Mouse (Mus musculus) midbrain, embryonic 12.5 days (tissue): ENCODE data around the gene Ndufs5. TPM values are rescaled to one million over a fixed set of nuclear protein-coding genes. Genes with fewer than 3 reads are reported as not detected.

ENCODE experiments used
- ATAC-seq: fragments of 200-750 bp; cut with Nextera tagmentation; 2 replicates; pipeline ENCODE4 v1.8.0; 2017; ENCODE audit warnings: low read depth, moderate TSS enrichment, moderate library complexity; ENCODE audit not compliant: low FRiP score
- H3K27ac ChIP-seq: fragments of 300-500 bp; sonication (generic); replicated peaks from 2 replicates; pipeline ENCODE4 v1.5.1; 2016; ENCODE audit warnings: mild to moderate bottlenecking
- H3K27me3 ChIP-seq: fragments of 300-500 bp; sonication (generic); 2 replicates; pipeline ENCODE4 v1.6.1; 2016; ENCODE audit warnings: mild to moderate bottlenecking
- H3K36me3 ChIP-seq: fragments of 300-500 bp; sonication (generic); 2 replicates; pipeline ENCODE4 v1.6.1; 2016
- H3K4me1 ChIP-seq: fragments of 300-500 bp; sonication (generic); 2 replicates; pipeline ENCODE4 v1.6.1; 2016
- H3K4me2 ChIP-seq: fragments of 300-500 bp; sonication (generic); replicated peaks from 2 replicates; pipeline ENCODE4 v1.6.1; 2016; ENCODE audit warnings: mild to moderate bottlenecking, moderate library complexity
- H3K4me3 ChIP-seq: fragments of 300-500 bp; sonication (generic); 2 replicates; pipeline ENCODE4 v1.5.1; 2016; ENCODE audit warnings: mild to moderate bottlenecking
- H3K9ac ChIP-seq: fragments of 300-500 bp; sonication (generic); replicated peaks from 2 replicates; pipeline ENCODE4 v1.6.1; 2016; ENCODE audit warnings: mild to moderate bottlenecking, moderate library complexity
- H3K9me3 ChIP-seq: fragments of 300-500 bp; sonication (generic); 2 replicates; pipeline ENCODE4 v1.6.1; 2016; ENCODE audit warnings: mild to moderate bottlenecking
- WGBS: fragments of 180-500 bp; shearing (Covaris S2); methylation state at CpG from one replicate; pipeline ENCODE4 v1.1.7; 2016; 5-methylcytosine and 5-hydroxymethylcytosine counted together
- polyA plus RNA-seq: library from polyadenylated mRNA; unstranded; fragments of >200 nt; fragmentation: Nextera tagmentation; extraction: Ambion mirVana; gene quantifications from 2 replicates; pipeline ENCODE4 v1.2.1, GENCODE M21; 2016

Gene Ndufs5
- polyA plus RNA-seq, 1 experiment from 2014 or later, result 329 TPM

GRCm38 (mm10) chr4:123685506-123686242 is 32.3 kb downstream of the Ndufs5 start:
- Histone ChIP-seq H3K27me3 (0 out of 2 replicates have a peak, but pooled peaks cover 11% of the 10 kb centered on the region), H3K9ac (peak overlapping the region; percentile 90), H3K4me3 (peak overlapping the region; percentile 85), H3K9me3 (no peaks in the 10 kb centered on the region), H3K4me1 (peaks cover 18% of the 10 kb centered on the region), H3K27ac (0 out of 2 replicates have a peak overlapping the region, but pooled peaks have one; percentile 87), H3K36me3 (0 out of 2 replicates have a peak, but pooled peaks cover 13% of the 10 kb centered on the region), H3K4me2 (peak overlapping the region; percentile 96)
- no peak for ATAC-seq
- 49% methylated on average over 8 of the region's 8 CpGs for WGBS

- H3K36me3 ChIP-seq, result 0 out of 2 replicates have a peak, but pooled peaks cover 13% of the 10 kb centered on the region
- H3K4me3 ChIP-seq, result peak overlapping the region; percentile 85
- H3K4me2 ChIP-seq, result peak overlapping the region; percentile 96
- no peaks in the 10 kb centered on the region for H3K9me3 ChIP-seq
- 78% methylated on average over 7 of the region's 7 CpGs for WGBS
- no peak overlapping the region for H3K9ac ChIP-seq
- no peak overlapping the region for H3K27ac ChIP-seq
- 0 out of 2 replicates have a peak, but pooled peaks cover 11% of the 10 kb centered on the region for H3K27me3 ChIP-seq
- no peak for ATAC-seq
- H3K4me1 ChIP-seq, result peaks cover 18% of the 10 kb centered on the region
Observed at GRCm38 (mm10) chr4:123685046-123685445, 33.0 kb downstream of the Ndufs5 start.

- H3K4me3 ChIP-seq, result 0 out of 2 replicates have a peak within 1 kb of the TSS, but pooled peaks have one; percentile 85
- no peak within 1 kb of the TSS for H3K27ac ChIP-seq
- no peak for ATAC-seq
- H3K4me2 ChIP-seq, result peak within 1 kb of the TSS; percentile 96
- WGBS, result 88% methylated on average over 3 of the region's 3 CpGs
- no peak within 1 kb of the TSS for H3K9ac ChIP-seq
- H3K4me1 ChIP-seq, result peaks cover 18% of the 10 kb centered on the region
- H3K9me3 ChIP-seq, result no peaks in the 10 kb centered on the region
- 0 out of 2 replicates have a peak, but pooled peaks cover 11% of the 10 kb centered on the region for H3K27me3 ChIP-seq
- H3K36me3 ChIP-seq, result 0 out of 2 replicates have a peak, but pooled peaks cover 13% of the 10 kb centered on the region
Observed at GRCm38 (mm10) chr4:123684260-123684659, 33.7 kb downstream of the Ndufs5 start, which contains the start of gene Macf1. Macf1 (minus strand) TSS chr4:123684360.

- WGBS, result 84% methylated on average over 8 of the region's 8 CpGs
- no peak overlapping the region for H3K4me2 ChIP-seq
- ATAC-seq, result no peak
- no peak overlapping the region for H3K9ac ChIP-seq
- H3K27me3 ChIP-seq, result 0 out of 2 replicates have a peak, but pooled peaks cover 11% of the 10 kb centered on the region
- no peaks in the 10 kb centered on the region for H3K9me3 ChIP-seq
- H3K36me3 ChIP-seq, result 0 out of 2 replicates have a peak, but pooled peaks cover 13% of the 10 kb centered on the region
- H3K27ac ChIP-seq, result no peak overlapping the region
- H3K4me3 ChIP-seq, result no peak overlapping the region
- H3K4me1 ChIP-seq, result peaks cover 19% of the 10 kb centered on the region
Observed at GRCm38 (mm10) chr4:123682291-123682690, 35.7 kb downstream of the Ndufs5 start.

- Histone ChIP-seq H3K27ac (no peak overlapping the region), H3K4me2 (no peak overlapping the region), H3K27me3 (0 out of 2 replicates have a peak, but pooled peaks cover 10% of the 10 kb centered on the region), H3K4me3 (no peak overlapping the region), H3K9ac (no peak overlapping the region), H3K36me3 (0 out of 2 replicates have a peak, but pooled peaks cover 13% of the 10 kb centered on the region), H3K4me1 (peaks cover 24% of the 10 kb centered on the region), H3K9me3 (no peaks in the 10 kb centered on the region)
- WGBS, result 63% methylated on average over 7 of the region's 7 CpGs
- ATAC-seq, result no peak
Observed at GRCm38 (mm10) chr4:123680962-123681361, 37.0 kb downstream of the Ndufs5 start.

- H3K4me3 ChIP-seq, result no peak overlapping the region
- peak overlapping the region; percentile 79 for H3K27ac ChIP-seq
- H3K36me3 ChIP-seq, result 0 out of 2 replicates have a peak, but pooled peaks cover 4% of the 10 kb centered on the region
- H3K27me3 ChIP-seq, result no peaks in the 10 kb centered on the region
- H3K9me3 ChIP-seq, result no peaks in the 10 kb centered on the region
- no peak overlapping the region for H3K9ac ChIP-seq
- H3K4me1 ChIP-seq, result peaks cover 14% of the 10 kb centered on the region
- ATAC-seq, result no peak
- 38% methylated on average over 10 of the region's 10 CpGs for WGBS
- peak overlapping the region; percentile 13; the same call in 1 of the 2 replicates for H3K4me2 ChIP-seq
Observed at GRCm38 (mm10) chr4:123677060-123677804, 40.8 kb downstream of the Ndufs5 start.

GRCm38 (mm10) chr4:123670598-123670997 is 47.4 kb downstream of the Ndufs5 start:
- H3K4me1 ChIP-seq, result peaks cover 42% of the 10 kb centered on the region
- no peak overlapping the region; the same call in 1 of the 2 replicates for H3K27ac ChIP-seq
- peak overlapping the region; percentile 9; the same call in 1 of the 2 replicates for H3K4me2 ChIP-seq
- H3K27me3 ChIP-seq, result no peaks in the 10 kb centered on the region
- H3K36me3 ChIP-seq, result no peaks in the 10 kb centered on the region
- ATAC-seq, result 0 out of 2 replicates have a peak, but pooled peaks have one; percentile 34
- no peaks in the 10 kb centered on the region for H3K9me3 ChIP-seq
- peak overlapping the region; percentile 34; the same call in 1 of the 2 replicates for H3K9ac ChIP-seq
- no peak overlapping the region for H3K4me3 ChIP-seq

GRCm38 (mm10) chr4:123669696-123670095 is 48.3 kb downstream of the Ndufs5 start:
- H3K9me3 ChIP-seq, result no peaks in the 10 kb centered on the region
- no peak for ATAC-seq
- no peak overlapping the region for H3K4me2 ChIP-seq
- H3K27ac ChIP-seq, result no peak overlapping the region
- 61% methylated on average over 6 of the region's 6 CpGs for WGBS
- no peak overlapping the region for H3K9ac ChIP-seq
- H3K27me3 ChIP-seq, result no peaks in the 10 kb centered on the region
- H3K4me1 ChIP-seq, result peaks cover 46% of the 10 kb centered on the region
- H3K36me3 ChIP-seq, result no peaks in the 10 kb centered on the region
- H3K4me3 ChIP-seq, result no peak overlapping the region

- peak overlapping the region; percentile 25; the same call in 1 of the 2 replicates for H3K9ac ChIP-seq
- H3K4me2 ChIP-seq, result peak overlapping the region; percentile 18; the same call in 1 of the 2 replicates
- H3K27ac ChIP-seq, result peak overlapping the region; percentile 61
Observed at GRCm38 (mm10) chr4:123667260-123667867, 50.6 kb downstream of the Ndufs5 start.

GRCm38 (mm10) chr4:123666517-123666916 is 51.5 kb downstream of the Ndufs5 start:
- Histone ChIP-seq H3K9ac (no peak overlapping the region), H3K4me2 (peak overlapping the region; percentile 18; the same call in 1 of the 2 replicates), H3K36me3 (no peaks in the 10 kb centered on the region; the same call in 1 of the 2 replicates), H3K27me3 (no peaks in the 10 kb centered on the region), H3K4me1 (peaks cover 68% of the 10 kb centered on the region), H3K4me3 (no peak overlapping the region), H3K9me3 (no peaks in the 10 kb centered on the region), H3K27ac (peak overlapping the region; percentile 100)
- ATAC-seq, result no peak
- WGBS, result 59% methylated on average over 1 of the region's 1 CpGs

More at GRCm38 (mm10) chr4:123667260-123667867, 50.6 kb downstream of the Ndufs5 start:
- Histone ChIP-seq H3K27me3 (no peaks in the 10 kb centered on the region), H3K36me3 (no peaks in the 10 kb centered on the region), H3K4me3 (no peak overlapping the region), H3K4me1 (peaks cover 59% of the 10 kb centered on the region), H3K9me3 (no peaks in the 10 kb centered on the region)
- no peak for ATAC-seq
- WGBS, result 6% methylated on average over 1 of the region's 1 CpGs

GRCm38 (mm10) chr4:123665681-123666278 is 52.2 kb downstream of the Ndufs5 start:
- Histone ChIP-seq H3K4me3 (peak overlapping the region; percentile 96), H3K27me3 (no peaks in the 10 kb centered on the region), H3K9me3 (no peaks in the 10 kb centered on the region), H3K9ac (peak overlapping the region; percentile 100), H3K27ac (peak overlapping the region; percentile 100), H3K4me2 (peak overlapping the region; percentile 70), H3K36me3 (no peaks in the 10 kb centered on the region; the same call in 1 of the 2 replicates), H3K4me1 (peaks cover 68% of the 10 kb centered on the region)
- no peak for ATAC-seq
- 27% methylated on average over 11 of the region's 11 CpGs for WGBS
